Mouse (Mus musculus) CD8-positive naive resting alpha-beta T cell, adult 57 days (primary cell): ENCODE data around the gene Etv4. TPM values are rescaled to one million over a fixed set of nuclear protein-coding genes. Genes with fewer than 3 reads are reported as not detected.

Source experiments
- total RNA-seq: library from RNA; stranded (reverse); gene quantifications from one replicate; pipeline ENCODE4 v1.2.4, GENCODE M21; 2023

Etv4 gene
- not detected for total RNA-seq

DNA sequence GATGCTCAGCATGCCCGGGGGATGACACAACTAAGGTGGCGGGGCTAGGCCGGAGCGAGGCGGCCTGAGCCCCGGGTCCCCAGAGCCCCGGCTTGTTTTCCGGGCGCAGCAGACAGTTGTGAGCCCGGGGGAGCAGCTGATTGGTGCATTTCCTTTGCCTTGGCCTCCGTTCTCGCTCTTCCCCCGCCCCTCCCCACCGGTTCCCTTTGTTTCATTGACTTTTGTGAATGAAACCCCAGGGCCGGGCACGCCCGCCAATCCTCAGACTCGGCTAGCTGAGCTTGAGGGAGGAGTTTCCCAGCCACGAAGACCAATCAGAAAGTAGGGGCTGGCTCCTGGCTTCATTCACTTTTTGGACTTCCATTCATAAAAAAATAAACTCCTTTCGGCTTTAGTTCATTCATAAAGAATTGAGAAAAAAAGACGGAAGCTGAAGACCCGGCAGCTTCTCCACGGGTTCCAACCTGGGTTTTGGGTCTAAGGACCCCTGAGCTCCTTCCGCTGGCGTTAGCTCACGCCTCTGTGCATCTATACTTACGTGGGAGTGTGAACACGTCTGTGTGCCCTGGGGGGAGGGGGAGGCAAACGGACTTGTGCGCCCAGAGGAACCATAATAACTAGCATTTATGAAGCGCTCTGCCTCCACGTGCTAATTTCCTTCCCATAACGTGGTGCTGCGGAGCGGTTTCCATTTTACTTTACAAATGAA is at the start of gene Etv4:
TSS of gene Etv4 (minus strand) at position 229 of the 709 bp plus-strand sequence.

DNA sequence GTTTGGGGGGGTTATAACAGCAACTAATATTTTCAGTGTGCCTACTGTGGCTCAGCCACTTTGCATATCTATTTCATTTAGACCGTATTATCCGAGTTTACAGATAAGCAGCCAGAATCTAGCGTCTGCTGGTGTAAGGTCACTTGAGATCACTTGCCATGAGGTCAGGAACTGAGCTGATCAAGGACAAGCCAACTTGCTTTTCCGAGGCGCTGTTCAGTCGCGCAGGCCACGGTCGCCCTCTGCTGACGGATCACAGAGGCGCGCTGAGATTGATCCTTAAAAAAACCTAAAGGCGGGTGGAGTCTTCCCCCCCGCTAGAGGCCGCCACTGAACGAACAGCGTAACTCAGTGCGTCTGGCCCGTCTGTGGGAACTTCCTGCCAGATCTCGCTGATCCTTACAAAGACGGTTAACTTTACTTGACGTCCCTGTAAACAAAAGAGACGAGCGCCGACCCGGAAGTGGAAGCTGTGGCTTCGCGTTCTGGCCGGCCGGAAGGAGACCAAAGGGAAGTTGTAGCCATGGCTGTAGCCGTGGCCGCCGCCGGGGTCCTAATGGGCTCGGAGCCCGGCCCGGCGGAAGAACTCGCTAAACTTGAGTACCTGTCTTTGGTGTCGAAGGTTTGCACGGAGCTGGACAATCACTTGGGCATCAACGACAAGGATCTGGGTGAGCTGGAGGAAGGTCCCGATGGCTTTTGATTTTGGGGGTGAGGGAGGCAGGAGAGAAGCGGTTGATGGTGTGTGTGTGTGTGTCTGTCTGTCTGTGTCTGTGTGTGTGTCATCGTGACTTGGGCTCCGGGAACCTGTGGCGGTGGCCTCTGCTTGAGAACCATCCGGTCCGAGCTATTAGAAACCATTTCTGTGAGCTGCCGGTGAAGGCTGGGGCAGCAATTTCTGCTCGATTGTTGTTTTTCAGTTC is 52.4 kb downstream of the Etv4 start, which contains the start of gene Dhx8:
TSS of gene Dhx8 (plus strand) at position 402 of the 923 bp plus-strand sequence.

Other genes starting within 250 kb of the Etv4 start
- gene Brca1, start 233.4 kb downstream of the Etv4 start, total RNA-seq = 2.5 TPM
- 132 TPM for gene Nbr1, start 233.2 kb downstream of the Etv4 start, total RNA-seq
- gene Tmem106a, start 203.1 kb downstream of the Etv4 start, total RNA-seq = 7.7 TPM
- not detected for gene Gm11634, start 186.1 kb downstream of the Etv4 start, total RNA-seq
- 33.6 TPM for gene Rdm1, start 158.2 kb downstream of the Etv4 start, total RNA-seq
- 4.0 TPM for gene Arl4d, start 119.8 kb downstream of the Etv4 start, total RNA-seq
- gene Dhx8, start 52.5 kb downstream of the Etv4 start, total RNA-seq = 74.8 TPM
- gene Meox1, start 109.0 kb upstream of the Etv4 start, total RNA-seq = not detected
- gene Sost, start 181.6 kb upstream of the Etv4 start, total RNA-seq = not detected
- not detected for gene Cfap97d1, start 198.9 kb upstream of the Etv4 start, total RNA-seq
- gene Dusp3, start 201.6 kb upstream of the Etv4 start, total RNA-seq = 2.5 TPM
- not detected for gene Mpp3, start 243.1 kb upstream of the Etv4 start, total RNA-seq